Comparison of ENCODE assay signal across 8 mouse cellular contexts in the genomic region with DNA sequence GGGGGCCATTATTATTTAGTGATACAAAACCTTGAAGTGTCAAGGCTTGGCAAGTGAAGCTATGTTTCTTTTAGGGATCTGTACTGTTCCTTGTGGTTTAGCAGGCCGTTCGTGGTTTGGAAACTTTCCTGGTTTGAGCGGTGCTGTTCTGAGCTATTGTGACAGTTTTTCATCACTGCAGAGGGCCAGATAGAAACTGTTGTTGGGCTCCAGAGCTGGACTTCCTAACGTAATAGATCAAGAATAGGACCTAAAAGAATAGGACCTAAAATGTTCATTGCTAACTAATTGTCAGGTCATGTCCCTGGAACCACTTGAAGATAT. TPM values are rescaled to one million over a fixed set of nuclear protein-coding genes. Genes with fewer than 3 reads are reported as not detected.
DNase-seq lines count a peak whose midpoint lies in the region; ATAC-seq and TF ChIP-seq lines count a peak whose summit lies in the region.

No protein-coding gene starts in this region.

- TF ChIP-seq EP300 in CH12.LX (IDR thresholded peaks at IDR 0.05; ENCODE audit: low read length) = no peak

- ATAC-seq in forebrain, postnatal 0 days = no peak
- peak; percentile 1; the same call in 1 of the 2 replicates for ATAC-seq in megakaryocyte, adult 5-6 weeks (ENCODE audit: poor library complexity, severe bottlenecking)

- H3K79me2 ChIP-seq in CH12.LX (replicated peaks; ENCODE audit: control insufficient read depth, extremely low read depth, insufficient read depth, poor library complexity, severe bottlenecking) = peaks cover 22% of the 10 kb centered on the region

- peak overlapping the region; percentile 92 for H3K4me3 ChIP-seq in heart, embryonic 10.5 days
- peak overlapping the region; percentile 49 to 90 (median 77) for H3K4me3 ChIP-seq in CH12.LX (replicated peaks in 1 of 3; ENCODE audit: low read depth in 2 of 3, low read length in 2 of 3, poor library complexity in 1 of 3)
- peak overlapping the region; percentile 87 for H3K4me3 ChIP-seq in forebrain, postnatal 0 days (ENCODE audit: low read depth, low read length)

- TF ChIP-seq CTCF in CH12.LX (conservative IDR thresholded peaks at IDR 0.05 in 1 of 2, IDR thresholded peaks at IDR 0.05 in 1 of 2; ENCODE audit: low read depth in 2 of 2, low read length in 2 of 2) = no peak
- TF ChIP-seq CTCF in forebrain, postnatal 0 days (IDR thresholded peaks at IDR 0.05; ENCODE audit: low read depth) = no peak

- dilution Hi-C loops in CH12.LX (cut with MboI; ENCODE audit: extremely low pct_ligation_motif_present, extremely low pct_unique_long_range_greater_than_20kb, low sequenced_read_pairs) = no loop called here

- TF ChIP-seq RAD21 in CH12.LX (IDR thresholded peaks at IDR 0.05; ENCODE audit: low read depth, low read length) = no peak

- peak overlapping the region; percentile 98 for H3K4me2 ChIP-seq in CH12.LX (ENCODE audit: insufficient read depth, low read depth, poor library complexity, severe bottlenecking)
- peak overlapping the region; percentile 71 for H3K4me2 ChIP-seq in forebrain, postnatal 0 days (ENCODE audit: low read depth)

- no peaks in the 10 kb centered on the region for H3K27me3 ChIP-seq in heart, embryonic 10.5 days (ENCODE audit: insufficient read depth, poor library complexity, severe bottlenecking)
- H3K27me3 ChIP-seq in CH12.LX (replicated peaks) = no peaks in the 10 kb centered on the region
- H3K27me3 ChIP-seq in forebrain, postnatal 0 days (ENCODE audit: insufficient read depth, low read length) = no peaks in the 10 kb centered on the region

- intact Hi-C loops in heart, postnatal 10 days (cut with DNase I) = loop anchor here (2.0 kb wide), 1 partner anchor 231 kb away; no protein-coding TSS in a partner anchor
- intact Hi-C loops in left cerebral cortex, postnatal 10 days (cut with DNase I) = loop anchor here (5.0 to 10.0 kb wide), 4 partner anchors 56 to 369 kb away; a partner anchor contains a TSS

- H3K9ac ChIP-seq in CH12.LX (ENCODE audit: insufficient read depth, low read depth) = peak overlapping the region; percentile 31
- peak overlapping the region; percentile 42; the same call in 1 of the 2 replicates for H3K9ac ChIP-seq in forebrain, postnatal 0 days

- in situ Hi-C loops in CH12.LX (cut with MboI; ENCODE audit: low pct_ligation_motif_present, low pct_unique_long_range_greater_than_20kb, low sequenced_read_pairs) = loop anchor here (5.0 kb wide), 1 partner anchor 101 kb away; no protein-coding TSS in a partner anchor

- peak overlapping the region; percentile 98 for H3K27ac ChIP-seq in heart, embryonic 10.5 days
- no peak overlapping the region for H3K27ac ChIP-seq in CH12.LX (ENCODE audit: insufficient read depth, low read depth)
- no peak overlapping the region for H3K27ac ChIP-seq in forebrain, postnatal 0 days (ENCODE audit: low read depth, low read length)

- WGBS in heart, embryonic 10.5 days = 4% methylated on average over 4 of the region's 4 CpGs
- WGBS in forebrain, postnatal 0 days = 0% methylated on average over 4 of the region's 4 CpGs

- peaks cover 6% of the 10 kb centered on the region; the same call in 1 of the 2 replicates for H3K4me1 ChIP-seq in heart, embryonic 10.5 days
- peaks cover 0 to 16% of the 10 kb centered on the region in 2 experiments; a peak in 2 of 4 replicates for H3K4me1 ChIP-seq in CH12.LX (ENCODE audit: control insufficient read depth in 1 of 2, insufficient read depth in 2 of 2)
- H3K4me1 ChIP-seq in forebrain, postnatal 0 days (ENCODE audit: insufficient read depth) = no peaks in the 10 kb centered on the region

- H3K9me3 ChIP-seq in heart, embryonic 10.5 days = no peaks in the 10 kb centered on the region
- no peaks in the 10 kb centered on the region for H3K9me3 ChIP-seq in CH12.LX (replicated peaks; ENCODE audit: low read length)
- no peaks in the 10 kb centered on the region for H3K9me3 ChIP-seq in forebrain, postnatal 0 days (ENCODE audit: low read length)

- peaks cover 20% of the 10 kb centered on the region for H3K36me3 ChIP-seq in heart, embryonic 10.5 days
- H3K36me3 ChIP-seq in CH12.LX (replicated peaks in 1 of 2; ENCODE audit: control insufficient read depth in 1 of 2, insufficient read depth in 1 of 2, low read length in 1 of 2) = peaks cover 15 to 20% of the 10 kb centered on the region in 2 experiments
- H3K36me3 ChIP-seq in forebrain, postnatal 0 days (ENCODE audit: insufficient read depth) = no peaks in the 10 kb centered on the region

- TF ChIP-seq POLR2A in CH12.LX (IDR thresholded peaks at IDR 0.05; ENCODE audit: low read depth, low read length) = no peak

- DNase-seq in heart, embryonic 10.5 days (ENCODE audit: low spot score) = no peak
- no peak for DNase-seq in heart, postnatal 10 days
- no peak for DNase-seq in CH12.LX (ENCODE audit: extremely low read depth)
- DNase-seq in forebrain, postnatal 0 days = no peak
- DNase-seq in layer of hippocampus, adult 18-20 months (ENCODE audit: low spot score in 2 of 2) = no peak
- DNase-seq in cerebellum, postnatal 25 days = no peak
- no peak for DNase-seq in left cerebral cortex, postnatal 10 days (ENCODE audit: extremely low spot score in 1 of 2, low spot score in 2 of 2)

TF ChIP-seq in CH12.LX, 34 proteins besides CTCF, POLR2A, EP300 and RAD21:
- TF ChIP-seq IRF4 (IDR thresholded peaks at IDR 0.05; ENCODE audit: low read depth, low read length) = no peak
- TF ChIP-seq RCOR1 (conservative IDR thresholded peaks at IDR 0.05; ENCODE audit: low read depth, low read length) = no peak
- no peak for TF ChIP-seq MAX (IDR thresholded peaks at IDR 0.05; ENCODE audit: low read length)
- no peak for TF ChIP-seq ELF1 (IDR thresholded peaks at IDR 0.05; ENCODE audit: low read depth, low read length)
- TF ChIP-seq HCFC1 (IDR thresholded peaks at IDR 0.05; ENCODE audit: low read depth, low read length) = no peak
- TF ChIP-seq MYC (IDR thresholded peaks at IDR 0.05; ENCODE audit: low read depth, low read length) = no peak
- no peak for TF ChIP-seq CHD1 (IDR thresholded peaks at IDR 0.05; ENCODE audit: low read depth, low read length)
- no peak for TF ChIP-seq USF2 (conservative IDR thresholded peaks at IDR 0.05; ENCODE audit: low read depth, low read length)
- TF ChIP-seq NRF1 (IDR thresholded peaks at IDR 0.05; ENCODE audit: low read depth, low read length) = no peak
TF ChIP-seq in CH12.LX: peak in this region for 0.

RNA-seq across cellular contexts. Expression of a gene that starts 0.4 kb away (rescaled TPM):
- polyA plus RNA-seq in heart, embryonic 10.5 days (2016; fragmentation: Nextera tagmentation; extraction: Ambion mirVana) = 13.4 and 14.0 TPM in 2 replicates
- 1 to 10 TPM; 2.7 to 3.2 TPM for total RNA-seq in heart, postnatal 10 days (2021)
- 6.7 and 7.0 TPM in 2 replicates for total RNA-seq in CH12.LX (2012; rRNA removed)
- 10.1 and 10.8 TPM in 2 replicates for total RNA-seq in CH12.LX (2014; rRNA removed)
- 9.7 and 10.2 TPM in 2 replicates for polyA plus RNA-seq in CH12.LX (2012; ENCODE audit: insufficient read length, low read depth)
- total RNA-seq in forebrain, postnatal 0 days (2014; rRNA removed) = 1.8 and 3.8 TPM in 2 replicates
- 0.70 and 1.3 TPM in 2 replicates for polyA plus RNA-seq in forebrain, postnatal 0 days (2015; fragmentation: Nextera tagmentation; extraction: Ambion mirVana)
- 9.0 and 9.5 TPM in 2 replicates for total RNA-seq in megakaryocyte, adult 5-6 weeks (2015)
- 12.2 and 17.8 TPM in 2 replicates for total RNA-seq in megakaryocyte, adult 5-6 weeks (2017)
- total RNA-seq in layer of hippocampus, adult 18-20 months (2021) = 1 to 10 TPM; 1.7 to 2.4 TPM
- total RNA-seq in left cerebral cortex, postnatal 10 days (2021) = 1 to 10 TPM; 2.5 to 3.0 TPM

RNA-seq across cellular contexts. Expression of a gene that starts 0.5 kb away (rescaled TPM):
- polyA plus RNA-seq in heart, embryonic 10.5 days (2016; fragmentation: Nextera tagmentation; extraction: Ambion mirVana) = 56.6 and 57.3 TPM in 2 replicates
- total RNA-seq in heart, postnatal 10 days (2021) = 10 to 100 TPM; 30.1 to 32.4 TPM
- total RNA-seq in CH12.LX (2012; rRNA removed) = 28.9 and 38.5 TPM in 2 replicates
- 35.5 and 42.9 TPM in 2 replicates for total RNA-seq in CH12.LX (2014; rRNA removed)
- polyA plus RNA-seq in CH12.LX (2012; ENCODE audit: insufficient read length, low read depth) = 70.6 and 78.8 TPM in 2 replicates
- total RNA-seq in forebrain, postnatal 0 days (2014; rRNA removed) = 23.9 and 27.1 TPM in 2 replicates
- 27.7 and 32.1 TPM in 2 replicates for polyA plus RNA-seq in forebrain, postnatal 0 days (2015; fragmentation: Nextera tagmentation; extraction: Ambion mirVana)
- total RNA-seq in megakaryocyte, adult 5-6 weeks (2015) = 50.3 and 61.8 TPM in 2 replicates
- total RNA-seq in megakaryocyte, adult 5-6 weeks (2017) = 75.3 and 82.6 TPM in 2 replicates
- total RNA-seq in layer of hippocampus, adult 18-20 months (2021) = 10 to 100 TPM; 17.6 to 18.5 TPM
- total RNA-seq in left cerebral cortex, postnatal 10 days (2021) = 10 to 100 TPM; 17.8 to 18.0 TPM

RNA-seq across cellular contexts. Expression of a gene that starts 54.5 kb away (rescaled TPM):
- polyA plus RNA-seq in heart, embryonic 10.5 days (2016; fragmentation: Nextera tagmentation; extraction: Ambion mirVana) = 25.8 and 36.2 TPM in 2 replicates
- total RNA-seq in heart, postnatal 10 days (2021) = 100 to 1,000 TPM; 289 to 290 TPM
- total RNA-seq in CH12.LX (2012; rRNA removed) = 7.1 and 20.9 TPM in 2 replicates
- total RNA-seq in CH12.LX (2014; rRNA removed) = 3.9 and 4.3 TPM in 2 replicates
- 10.3 and 12.2 TPM in 2 replicates for polyA plus RNA-seq in CH12.LX (2012; ENCODE audit: insufficient read length, low read depth)
- 508 and 575 TPM in 2 replicates for total RNA-seq in forebrain, postnatal 0 days (2014; rRNA removed)
- polyA plus RNA-seq in forebrain, postnatal 0 days (2015; fragmentation: Nextera tagmentation; extraction: Ambion mirVana) = 62.0 and 160 TPM in 2 replicates
- 0.27 TPM in 1 of 2 replicates, not detected in the other for total RNA-seq in megakaryocyte, adult 5-6 weeks (2015)
- total RNA-seq in megakaryocyte, adult 5-6 weeks (2017) = 0.81 TPM in 1 of 2 replicates, not detected in the other
- total RNA-seq in layer of hippocampus, adult 18-20 months (2021) = 100 to 1,000 TPM; 699 to 719 TPM
- total RNA-seq in left cerebral cortex, postnatal 10 days (2021) = 1,000 to 10,000 TPM; 1,080 to 1,091 TPM

Comparison
In these comparisons a context has a peak if more than half of its experiments do, and no peak if none do; other contexts are left out.
1. RNA of a gene that starts 54.5 kb away (total RNA-seq): 1,080 to 1,091 TPM in left cerebral cortex, postnatal 10 days, 699 to 719 TPM in layer of hippocampus, adult 18-20 months, 508 to 575 TPM in forebrain, postnatal 0 days and 289 to 290 TPM in heart, postnatal 10 days; 3.9 to 20.9 TPM in CH12.LX and 0.27 to 0.81 TPM in megakaryocyte, adult 5-6 weeks; every median in the first group is over 10 times any median in the second.
2. Peak in every context shown above with its lines, with median percentiles within 50 percentile points of each other: H3K4me3 ChIP-seq.